Mouse (Mus musculus) midbrain, embryonic 14.5 days (tissue): ENCODE data around the gene Tbpl1. TPM values are rescaled to one million over a fixed set of nuclear protein-coding genes. Genes with fewer than 3 reads are reported as not detected.

Source experiments
- ATAC-seq: fragments of 200-750 bp; cut with Nextera tagmentation; 2 replicates; pipeline ENCODE4 v1.8.0; 2017; ENCODE audit warnings: moderate number of reproducible peaks, moderate library complexity; ENCODE audit not compliant: low FRiP score, low TSS enrichment
- DNase-seq: peaks from one replicate; pipeline ENCODE4 v3.0.0-alpha.2; 2015
- H3K27ac ChIP-seq: fragments of 300-500 bp; sonication (generic); replicated peaks from 2 replicates; pipeline ENCODE4 v1.5.1; 2014; ENCODE audit warnings: mild to moderate bottlenecking, low read depth, low read length, moderate library complexity
- H3K27me3 ChIP-seq: fragments of 300-500 bp; sonication (generic); 2 replicates; pipeline ENCODE4 v1.6.1; 2014; ENCODE audit warnings: low read length, control low read depth, mixed read lengths; ENCODE audit not compliant: control insufficient read depth, insufficient read depth
- H3K36me3 ChIP-seq: fragments of 300-500 bp; sonication (generic); 2 replicates; pipeline ENCODE4 v1.6.1; 2014; ENCODE audit warnings: low read length, control low read depth; ENCODE audit not compliant: control insufficient read depth, insufficient read depth
- H3K4me1 ChIP-seq: fragments of 300-500 bp; sonication (generic); 2 replicates; pipeline ENCODE4 v1.6.1; 2014; ENCODE audit warnings: mild to moderate bottlenecking, antibody characterized with exemption, low read length, control low read depth; ENCODE audit not compliant: control insufficient read depth, insufficient read depth
- H3K4me2 ChIP-seq: fragments of 300-500 bp; sonication (generic); 2 replicates; pipeline ENCODE4 v1.6.1; 2014; ENCODE audit warnings: mild to moderate bottlenecking, low read length, moderate library complexity
- H3K4me3 ChIP-seq: fragments of 300-500 bp; sonication (generic); replicated peaks from 2 replicates; pipeline ENCODE4 v1.5.1; 2014; ENCODE audit warnings: low read depth, low read length
- H3K9ac ChIP-seq: fragments of 300-500 bp; sonication (generic); replicated peaks from 2 replicates; pipeline ENCODE4 v1.6.1; 2014; ENCODE audit warnings: mild to moderate bottlenecking, low read length, moderate library complexity
- H3K9me3 ChIP-seq: fragments of 300-500 bp; sonication (generic); 2 replicates; pipeline ENCODE4 v1.6.1; 2016; ENCODE audit warnings: low read length, control low read depth, mixed read lengths; ENCODE audit not compliant: control insufficient read depth
- whole genome bisulfite sequencing: fragments of 180-500 bp; shearing (Covaris S2); extraction: QIAGEN DNeasy Blood & Tissue Kit; methylation state at CpG from one replicate; pipeline ENCODE4 v1.1.7; 2014; 5-methylcytosine and 5-hydroxymethylcytosine counted together
- polyA plus RNA-seq: library from polyadenylated mRNA; unstranded; fragments of >200 nt; fragmentation: Nextera tagmentation; extraction: Ambion mirVana; gene quantifications from 2 replicates; pipeline ENCODE4 v1.2.1, GENCODE M21; 2014

The Tbpl1 gene
- polyA plus RNA-seq, 1 experiment from 2014 or later, result 115 TPM

DNA sequence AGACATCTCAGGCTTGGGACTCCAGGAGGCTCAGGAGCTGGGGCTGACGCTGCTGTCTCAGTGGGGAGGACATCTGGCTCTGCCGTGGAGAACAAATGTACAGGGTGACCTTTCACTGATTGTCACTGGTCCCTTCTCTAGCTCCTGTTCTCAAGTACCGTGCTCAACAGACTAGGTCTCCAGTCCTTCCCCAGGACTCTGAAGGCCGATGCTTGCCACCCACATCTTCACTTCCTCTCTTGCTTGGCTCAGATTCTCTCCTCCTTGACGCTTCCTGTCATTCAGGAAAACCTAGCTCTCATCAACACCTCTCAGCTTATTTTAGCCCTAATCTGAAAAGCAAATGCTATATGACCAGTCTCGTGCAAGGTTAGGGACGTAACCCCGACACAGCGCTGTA, 31.0 kb downstream of the Tbpl1 start:
- Histone ChIP-seq H3K9me3 (no peaks in the 10 kb centered on the region), H3K4me2 (no peak overlapping the region), H3K4me1 (no peaks in the 10 kb centered on the region), H3K36me3 (peaks cover 36% of the 10 kb centered on the region), H3K27me3 (no peaks in the 10 kb centered on the region), H3K27ac (no peak overlapping the region), H3K9ac (no peak overlapping the region), H3K4me3 (no peak overlapping the region)
- no peak for DNase-seq
- no peak for ATAC-seq
- 93% methylated on average over 9 of the region's 9 CpGs for WGBS

DNA sequence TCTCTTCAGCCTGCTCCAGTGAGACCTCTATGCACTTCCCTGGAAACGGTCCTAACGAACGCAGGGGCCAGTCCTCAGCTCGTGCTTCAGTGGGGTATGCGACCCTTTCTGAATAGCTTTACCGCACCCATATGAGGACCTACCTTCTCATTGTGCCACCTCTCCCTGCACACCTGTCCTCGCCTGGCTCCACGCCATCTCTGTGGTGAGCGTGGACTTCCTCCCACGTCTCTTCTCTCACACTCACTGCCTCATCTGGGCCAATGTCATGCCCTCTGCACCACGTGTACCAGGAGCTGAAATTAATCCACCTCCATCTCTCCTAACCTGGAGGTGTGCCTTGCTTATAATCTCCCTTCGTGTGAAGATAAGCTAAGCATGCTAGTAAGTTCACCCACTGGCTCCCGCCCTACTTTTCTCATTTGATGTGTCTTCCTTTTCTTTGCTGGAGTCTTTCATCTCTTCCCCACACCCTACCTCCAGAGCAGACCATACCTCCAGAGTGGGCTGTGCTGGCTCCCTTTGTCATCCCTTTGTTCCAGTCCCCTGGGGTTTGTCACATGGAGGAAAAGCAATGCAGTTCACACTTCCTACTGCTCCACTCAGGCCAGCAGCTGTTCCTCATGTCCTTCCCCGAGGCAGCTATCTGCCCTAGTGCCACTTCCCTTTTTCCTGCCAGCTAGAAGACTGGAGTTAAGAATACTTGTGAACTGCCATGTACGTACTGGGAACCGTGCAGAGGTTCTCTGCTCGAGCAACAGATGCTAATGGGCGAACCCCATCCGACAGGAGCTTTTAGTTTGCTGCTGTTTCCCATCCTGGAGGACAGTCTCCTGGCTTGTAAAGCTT, 32.0 kb downstream of the Tbpl1 start:
- Histone ChIP-seq H3K4me1 (no peaks in the 10 kb centered on the region), H3K4me3 (no peak overlapping the region), H3K27ac (no peak overlapping the region), H3K9me3 (no peaks in the 10 kb centered on the region), H3K4me2 (no peak overlapping the region), H3K9ac (no peak overlapping the region), H3K36me3 (peaks cover 28% of the 10 kb centered on the region), H3K27me3 (no peaks in the 10 kb centered on the region)
- ATAC-seq (no peak), DNase-seq (no peak)
- 84% methylated on average over 19 of the region's 19 CpGs for WGBS

DNA sequence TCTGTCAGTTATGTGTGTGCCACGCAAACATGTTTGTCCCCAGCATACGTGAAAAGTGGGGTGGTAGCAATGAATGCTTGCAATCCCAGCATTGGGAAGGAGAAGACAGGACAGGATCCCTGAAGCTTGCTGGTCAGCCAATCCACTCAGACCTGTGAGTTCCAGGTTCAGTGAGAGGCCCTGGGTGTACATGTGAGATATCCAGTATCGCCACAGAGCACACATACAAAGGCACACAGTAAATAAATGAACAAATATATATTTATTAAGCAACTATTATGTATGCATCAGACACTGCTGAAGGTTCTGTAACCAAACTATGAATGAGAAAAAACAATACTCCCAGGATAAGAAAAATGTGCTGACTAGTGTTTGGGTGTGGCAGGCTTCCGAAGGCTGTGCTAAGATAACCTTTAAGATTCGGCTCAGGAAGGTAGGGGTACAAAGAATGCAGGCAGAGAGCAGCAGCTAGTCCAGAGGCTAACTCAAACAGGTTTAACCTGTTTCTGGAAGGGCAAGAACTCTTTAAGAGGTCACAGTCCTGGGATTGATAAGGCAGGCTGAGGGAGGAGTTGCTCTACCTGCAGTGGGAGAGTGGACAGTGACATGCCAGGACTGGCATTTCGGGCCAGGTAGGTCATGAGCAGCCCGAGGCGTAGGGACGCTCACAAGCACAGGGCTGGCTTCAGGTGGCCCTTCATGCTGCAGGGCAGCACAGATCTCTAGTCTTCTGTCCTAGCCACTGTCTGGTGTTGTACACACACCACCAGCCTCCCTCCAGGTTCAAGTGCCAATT, 33.4 kb downstream of the Tbpl1 start:
- Histone ChIP-seq H3K27me3 (no peaks in the 10 kb centered on the region), H3K9me3 (no peaks in the 10 kb centered on the region), H3K27ac (no peak overlapping the region), H3K4me1 (no peaks in the 10 kb centered on the region), H3K9ac (no peak overlapping the region), H3K4me2 (no peak overlapping the region), H3K36me3 (peaks cover 19% of the 10 kb centered on the region), H3K4me3 (no peak overlapping the region)
- DNase-seq, result no peak
- WGBS, result 95% methylated on average over 9 of the region's 9 CpGs
- ATAC-seq, result no peak

DNA sequence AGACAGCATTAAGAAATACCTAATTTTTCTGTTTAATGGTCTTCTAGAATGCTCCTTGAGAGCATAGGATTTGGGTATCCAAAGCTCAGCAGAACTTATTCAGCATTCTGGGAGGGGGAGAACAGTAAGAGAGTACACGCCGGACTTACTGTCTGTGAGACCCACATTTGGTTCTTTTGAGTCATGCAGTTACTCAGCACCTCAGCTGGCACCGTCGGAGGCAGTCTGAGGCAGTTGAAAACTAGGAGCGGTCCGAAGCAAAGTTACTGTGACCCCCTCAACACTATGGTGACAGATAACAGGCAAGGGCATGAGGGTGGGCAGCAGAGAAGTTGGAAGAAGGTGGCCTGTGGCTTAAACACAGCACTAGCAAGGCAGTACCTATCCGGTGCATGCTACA, 34.9 kb downstream of the Tbpl1 start:
- Histone ChIP-seq H3K4me1 (no peaks in the 10 kb centered on the region), H3K36me3 (peaks cover 14% of the 10 kb centered on the region), H3K27me3 (no peaks in the 10 kb centered on the region), H3K4me2 (no peak overlapping the region), H3K27ac (no peak overlapping the region), H3K9ac (no peak overlapping the region), H3K4me3 (no peak overlapping the region), H3K9me3 (no peaks in the 10 kb centered on the region)
- 89% methylated on average over 7 of the region's 7 CpGs for WGBS
- no peak for DNase-seq
- no peak for ATAC-seq

DNA sequence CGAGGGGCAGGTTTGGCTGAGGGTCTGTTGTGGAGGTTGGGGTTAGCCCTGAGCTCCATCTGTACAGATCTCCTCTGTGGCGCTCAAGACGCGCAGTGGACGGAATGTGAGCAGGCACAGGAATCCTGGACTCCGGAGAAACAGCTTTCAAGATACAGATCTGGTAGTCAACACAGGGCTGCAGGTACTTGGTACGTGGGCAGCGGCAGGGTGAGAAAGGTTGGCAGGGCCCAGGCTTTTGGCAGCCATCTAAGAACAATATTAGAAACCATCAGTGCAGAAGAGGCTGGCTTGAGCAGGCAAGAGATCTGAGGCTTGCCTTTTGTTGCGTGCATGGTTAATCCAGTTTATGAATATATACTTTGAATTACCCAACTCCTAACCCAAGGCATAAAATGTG, 35.5 kb downstream of the Tbpl1 start:
- Histone ChIP-seq H3K9ac (no peak overlapping the region), H3K27me3 (no peaks in the 10 kb centered on the region), H3K4me2 (no peak overlapping the region), H3K9me3 (no peaks in the 10 kb centered on the region), H3K27ac (no peak overlapping the region), H3K36me3 (peaks cover 12% of the 10 kb centered on the region), H3K4me1 (no peaks in the 10 kb centered on the region), H3K4me3 (no peak overlapping the region)
- ATAC-seq (no peak), DNase-seq (no peak)
- WGBS, result 94% methylated on average over 9 of the region's 9 CpGs

DNA sequence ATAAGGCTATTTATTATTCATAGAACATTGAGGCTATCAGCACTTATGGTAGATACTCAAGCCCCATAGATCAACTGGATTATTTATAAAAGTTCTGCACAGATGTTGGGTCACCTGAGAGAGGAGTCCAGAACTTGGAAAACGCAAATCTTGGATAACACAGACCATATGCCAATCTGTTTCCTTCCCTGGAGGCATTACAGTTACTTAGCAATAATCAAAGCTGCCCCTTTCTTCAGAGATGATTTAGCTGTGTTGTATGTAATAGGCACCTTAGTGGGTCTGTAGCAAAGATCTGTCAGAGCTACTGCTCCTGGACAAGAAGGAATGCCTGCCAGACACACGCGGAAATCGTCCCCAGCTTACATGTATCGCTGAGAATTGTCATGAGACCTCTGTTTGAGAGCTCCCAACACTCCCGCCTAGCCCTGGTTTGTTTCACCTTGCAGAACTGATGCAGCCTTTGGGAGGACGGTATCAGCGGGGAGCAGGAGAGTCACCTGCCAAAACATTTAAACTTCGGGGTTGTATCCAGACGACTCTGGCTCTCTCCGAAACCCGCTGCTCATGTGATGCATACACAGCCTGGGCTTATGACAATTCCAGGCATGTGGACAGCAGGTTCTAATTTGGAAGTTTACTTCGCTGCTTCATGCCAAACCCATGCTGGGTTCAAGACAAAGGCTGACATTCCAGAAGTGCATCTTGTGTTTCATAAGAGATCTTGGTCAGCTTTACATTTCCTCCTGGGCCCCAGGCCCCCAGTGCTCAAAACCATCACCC, 55.7 kb downstream of the Tbpl1 start:
- no peak for DNase-seq
- Histone ChIP-seq H3K36me3 (no peaks in the 10 kb centered on the region), H3K4me2 (no peak overlapping the region), H3K9me3 (no peaks in the 10 kb centered on the region), H3K4me1 (no peaks in the 10 kb centered on the region), H3K27ac (no peak overlapping the region), H3K9ac (no peak overlapping the region), H3K27me3 (no peaks in the 10 kb centered on the region), H3K4me3 (no peak overlapping the region)
- no peak for ATAC-seq
- WGBS, result 73% methylated on average over 13 of the region's 13 CpGs

DNA sequence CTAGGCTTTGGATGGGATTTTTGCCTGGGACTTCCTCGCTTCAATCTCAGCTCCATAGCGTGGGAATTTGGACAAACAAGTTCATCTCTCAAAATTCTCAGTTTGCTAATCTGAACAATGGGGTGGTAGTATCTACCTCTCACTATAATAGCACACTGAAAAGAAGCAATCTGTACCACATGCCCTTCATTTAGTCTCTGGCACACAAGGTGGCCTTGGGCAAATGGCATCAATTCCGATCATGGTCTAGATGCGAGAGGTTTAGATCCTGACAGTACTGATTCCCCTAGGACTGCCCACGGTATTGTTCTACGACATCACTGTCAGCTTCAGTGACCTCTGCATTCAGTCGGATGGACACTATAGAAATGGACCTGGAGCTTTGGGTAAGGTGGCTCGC, 57.6 kb downstream of the Tbpl1 start:
- Histone ChIP-seq H3K9ac (no peak overlapping the region), H3K4me2 (no peak overlapping the region), H3K4me1 (no peaks in the 10 kb centered on the region), H3K4me3 (no peak overlapping the region), H3K36me3 (no peaks in the 10 kb centered on the region), H3K9me3 (no peaks in the 10 kb centered on the region), H3K27ac (no peak overlapping the region), H3K27me3 (no peaks in the 10 kb centered on the region)
- 92% methylated on average over 8 of the region's 8 CpGs for WGBS
- ATAC-seq (no peak), DNase-seq (no peak)

DNA sequence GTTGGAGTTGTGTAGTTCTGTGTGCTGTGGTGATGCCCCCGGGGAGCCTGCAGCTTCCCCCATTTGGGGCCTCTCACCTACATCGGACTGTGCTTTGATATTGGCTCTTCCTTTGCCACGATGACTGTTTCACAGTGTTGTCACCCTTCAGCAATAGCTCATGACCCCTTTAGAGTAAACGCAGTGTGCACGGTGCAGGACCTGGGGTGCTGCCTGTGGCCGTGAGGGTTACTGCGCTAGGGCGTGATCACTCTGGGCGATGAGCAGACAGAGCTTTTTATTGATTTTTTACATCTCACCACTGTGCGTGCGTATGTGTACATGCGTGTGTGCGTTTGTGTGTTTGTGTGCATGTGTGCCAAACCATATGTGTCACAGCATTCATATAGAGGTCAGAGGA, 63.2 kb downstream of the Tbpl1 start:
- ATAC-seq (no peak; the same call in 1 of the 2 replicates), DNase-seq (no peak)
- H3K27ac ChIP-seq, result no peak overlapping the region
- H3K4me1 ChIP-seq, result no peaks in the 10 kb centered on the region
- H3K4me2 ChIP-seq, result no peak overlapping the region
- no peak overlapping the region for H3K9ac ChIP-seq
- WGBS, result 94% methylated on average over 13 of the region's 13 CpGs
- H3K27me3 ChIP-seq, result no peaks in the 10 kb centered on the region
- H3K36me3 ChIP-seq, result no peaks in the 10 kb centered on the region
- H3K4me3 ChIP-seq, result no peak overlapping the region
- H3K9me3 ChIP-seq, result no peaks in the 10 kb centered on the region
